Mouse (Mus musculus) liver, embryonic 14.5 days (tissue): ENCODE data around the gene Myl12a. TPM values are rescaled to one million over a fixed set of nuclear protein-coding genes. Genes with fewer than 3 reads are reported as not detected.

ENCODE experiments used
- ATAC-seq: fragments of 200-750 bp; cut with Nextera tagmentation; 2 replicates; pipeline ENCODE4 v1.8.0; 2017; ENCODE audit warnings: moderate number of reproducible peaks, mild to moderate bottlenecking, moderate library complexity; ENCODE audit not compliant: insufficient read depth
- DNase-seq, 3 experiments: peaks; one replicate each; pipeline ENCODE4 v3.0.0-alpha.2; 2012 to 2013; ENCODE audit warnings: low read depth in 3 of 3, low spot score in 3 of 3
- H3K27ac ChIP-seq: fragments of 300-500 bp; sonication (generic); 2 replicates; pipeline ENCODE4 v1.5.1; 2014; ENCODE audit warnings: moderate library complexity, mild to moderate bottlenecking, control low read depth, inconsistent platforms
- H3K27me3 ChIP-seq: fragments of 300-500 bp; sonication (generic); 2 replicates; pipeline ENCODE4 v1.6.1; 2014; ENCODE audit warnings: mild to moderate bottlenecking, low read length, moderate library complexity; ENCODE audit not compliant: control insufficient read depth, insufficient read depth
- H3K36me3 ChIP-seq: fragments of 300-500 bp; sonication (generic); replicated peaks from 2 replicates; pipeline ENCODE4 v1.6.1; 2014; ENCODE audit warnings: low read depth; ENCODE audit not compliant: control insufficient read depth, insufficient read depth
- H3K4me1 ChIP-seq, 2 experiments: fragments of 200-500 bp in 1 of 2; fragments of 300-500 bp in 1 of 2; sonication (generic) in 1 of 2; replicated peaks; 2 replicates each; pipeline ENCODE4 v1.6.1; 2012 to 2014; ENCODE audit warnings: antibody characterized with exemption in 1 of 2, inconsistent platforms in 1 of 2, low read length in 1 of 2; ENCODE audit not compliant: control insufficient read depth in 2 of 2, insufficient read depth in 2 of 2
- H3K4me2 ChIP-seq: fragments of 300-500 bp; sonication (generic); 2 replicates; pipeline ENCODE4 v1.6.1; 2014; ENCODE audit warnings: low read depth, mild to moderate bottlenecking, control low read depth, moderate library complexity
- H3K4me3 ChIP-seq, 2 experiments: fragments of 200-500 bp in 1 of 2; fragments of 300-500 bp in 1 of 2; sonication (generic) in 1 of 2; 2 replicates each; pipeline ENCODE4 v1.5.1; 2012 to 2014; ENCODE audit warnings: low read depth in 2 of 2, low read length in 2 of 2, mild to moderate bottlenecking in 2 of 2, control low read depth in 1 of 2, inconsistent platforms in 1 of 2, moderate library complexity in 1 of 2; ENCODE audit not compliant: insufficient read depth in 1 of 2
- H3K9ac ChIP-seq: fragments of 300-500 bp; sonication (generic); replicated peaks from 2 replicates; pipeline ENCODE4 v1.6.1; 2014; ENCODE audit warnings: mild to moderate bottlenecking, control low read depth, moderate library complexity
- H3K9me3 ChIP-seq: fragments of 300-500 bp; sonication (generic); 2 replicates; pipeline ENCODE4 v1.6.1; 2016; ENCODE audit warnings: low read length, mixed read lengths; ENCODE audit not compliant: control insufficient read depth
- CTCF ChIP-seq: IDR thresholded peaks from 2 replicates; pipeline ENCODE4 v1.5.1; 2016; ENCODE audit warnings: antibody characterized with exemption, low read depth, control low read depth
- EP300 ChIP-seq: IDR thresholded peaks from 2 replicates; pipeline ENCODE4 v1.6.1; 2016; ENCODE audit warnings: antibody characterized with exemption, low read depth
- WGBS: fragments of 180-500 bp; shearing (Covaris S2); extraction: QIAGEN DNeasy Blood & Tissue Kit; methylation state at CpG from one replicate; pipeline ENCODE4 v1.1.7; 2014; ENCODE audit not compliant: insufficient replicate concordance; 5-methylcytosine and 5-hydroxymethylcytosine counted together
- polyA plus RNA-seq, 2 experiments: library from polyadenylated mRNA; depleted of rRNA in 1 of 2; stranded (reverse) in 1 of 2; unstranded in 1 of 2; fragments of >200 nt; fragmentation: Nextera tagmentation in 1 of 2; extraction: Ambion mirVana in 1 of 2; gene quantifications; 2 replicates each; pipeline versions ENCODE4 v1.2.1 to v1.2.3; 2012 to 2014

Gene Myl12a
- polyA plus RNA-seq, 2 experiments, result 92.7 to 163 TPM

GRCm38 (mm10) chr17:71018616-71019308 is 16.1 kb upstream of the Myl12a start:
- Histone ChIP-seq H3K4me1 (peaks cover 0 to 7% of the 10 kb centered on the region in 2 experiments; a peak in 1 of 4 replicates), H3K4me3 (no peak overlapping the region), H3K9me3 (no peaks in the 10 kb centered on the region), H3K27ac (no peak overlapping the region), H3K36me3 (no peaks in the 10 kb centered on the region), H3K9ac (no peak overlapping the region), H3K27me3 (no peaks in the 10 kb centered on the region), H3K4me2 (no peak overlapping the region)
- ATAC-seq (no peak), DNase-seq (no peak)
- WGBS, result 67% methylated on average over 15 of the region's 15 CpGs
- TF ChIP-seq EP300, result no peak
- TF ChIP-seq CTCF, result no peak

- H3K9ac ChIP-seq, result no peak overlapping the region
- H3K27me3 ChIP-seq, result no peaks in the 10 kb centered on the region
- no peak for TF ChIP-seq EP300
- TF ChIP-seq CTCF, result no peak
- H3K4me1 ChIP-seq, result peaks cover 0 to 7% of the 10 kb centered on the region in 2 experiments; a peak in 1 of 4 replicates
- DNase-seq, result no peak
- WGBS, result 74% methylated on average over 3 of the region's 3 CpGs
- no peak overlapping the region for H3K27ac ChIP-seq
- ATAC-seq, result no peak
- no peaks in the 10 kb centered on the region for H3K9me3 ChIP-seq
- H3K4me2 ChIP-seq, result no peak overlapping the region
- no peak overlapping the region for H3K4me3 ChIP-seq
- H3K36me3 ChIP-seq, result no peaks in the 10 kb centered on the region
These were observed 15.5 kb upstream of the Myl12a start for GRCm38 (mm10) chr17:71018151-71018550.

- Histone ChIP-seq H3K4me2 (no peak overlapping the region), H3K9ac (no peak overlapping the region), H3K36me3 (no peaks in the 10 kb centered on the region), H3K4me1 (peaks cover 0 to 7% of the 10 kb centered on the region in 2 experiments; a peak in 1 of 4 replicates), H3K4me3 (no peak overlapping the region), H3K27ac (no peak overlapping the region), H3K27me3 (no peaks in the 10 kb centered on the region), H3K9me3 (no peaks in the 10 kb centered on the region)
- no peak for DNase-seq
- no peak for ATAC-seq
- 58% methylated on average over 4 of the region's 4 CpGs for WGBS
- TF ChIP-seq EP300 (no peak), CTCF (no peak)
These were observed 14.8 kb upstream of the Myl12a start for GRCm38 (mm10) chr17:71017457-71017998.

GRCm38 (mm10) chr17:71014911-71015310 is 12.2 kb upstream of the Myl12a start:
- Histone ChIP-seq H3K9ac (no peak overlapping the region), H3K27me3 (no peaks in the 10 kb centered on the region), H3K4me1 (peaks cover 0 to 7% of the 10 kb centered on the region in 2 experiments; a peak in 1 of 4 replicates), H3K36me3 (no peaks in the 10 kb centered on the region), H3K4me3 (no peak overlapping the region), H3K9me3 (no peaks in the 10 kb centered on the region), H3K27ac (no peak overlapping the region), H3K4me2 (no peak overlapping the region)
- DNase-seq (no peak), ATAC-seq (no peak)
- TF ChIP-seq CTCF, result no peak
- 47% methylated on average over 5 of the region's 5 CpGs for WGBS

GRCm38 (mm10) chr17:71013105-71013504 is 10.4 kb upstream of the Myl12a start:
- no peaks in the 10 kb centered on the region for H3K4me1 ChIP-seq
- H3K27ac ChIP-seq, result no peak overlapping the region
- WGBS, result 79% methylated on average over 6 of the region's 6 CpGs
- no peak for DNase-seq
- no peak for ATAC-seq
- H3K9me3 ChIP-seq, result no peaks in the 10 kb centered on the region
- no peak overlapping the region for H3K4me2 ChIP-seq
- no peak overlapping the region for H3K9ac ChIP-seq
- no peaks in the 10 kb centered on the region for H3K36me3 ChIP-seq
- no peak for TF ChIP-seq EP300
- no peak for TF ChIP-seq CTCF
- H3K27me3 ChIP-seq, result no peaks in the 10 kb centered on the region
- H3K4me3 ChIP-seq, result no peak overlapping the region
